Mouse (Mus musculus) limb, embryonic 11.5 days (tissue): ENCODE results near the gene Taco1. TPM values are rescaled to one million over a fixed set of nuclear protein-coding genes. Genes with fewer than 3 reads are reported as not detected.
"Not testable (repeated sequence)": the region's sequence is repeated elsewhere in the genome, so short reads cannot be mapped to it uniquely, and the experiment has no call there.

Source experiments
- ATAC-seq: fragments of 200-750 bp; cut with Nextera tagmentation; 2 replicates; pipeline ENCODE4 v1.8.0; 2017; ENCODE audit warnings: low read depth; ENCODE audit not compliant: insufficient number of reproducible peaks, low FRiP score, low TSS enrichment
- DNase-seq: peaks from one replicate; pipeline ENCODE4 v3.0.0-alpha.2; 2015; ENCODE audit warnings: low spot score
- H3K27ac ChIP-seq: fragments of 300-500 bp; sonication (generic); replicated peaks from 2 replicates; pipeline ENCODE4 v1.5.1; 2014; ENCODE audit warnings: low read depth, mild to moderate bottlenecking, low read length
- H3K27me3 ChIP-seq: fragments of 300-500 bp; sonication (generic); 2 replicates; pipeline ENCODE4 v1.6.1; 2014; ENCODE audit warnings: mild to moderate bottlenecking, low read length, mixed read lengths; ENCODE audit not compliant: control insufficient read depth, insufficient read depth
- H3K36me3 ChIP-seq: fragments of 300-500 bp; sonication (generic); 2 replicates; pipeline ENCODE4 v1.6.1; 2014; ENCODE audit warnings: mild to moderate bottlenecking, low read length, moderate library complexity, mixed read lengths; ENCODE audit not compliant: control insufficient read depth, insufficient read depth
- H3K4me1 ChIP-seq: fragments of 300-500 bp; sonication (generic); 2 replicates; pipeline ENCODE4 v1.6.1; 2014; ENCODE audit warnings: low read length, mixed read lengths; ENCODE audit not compliant: control insufficient read depth, insufficient read depth
- H3K4me2 ChIP-seq: fragments of 300-500 bp; sonication (generic); 2 replicates; pipeline ENCODE4 v1.6.1; 2014; ENCODE audit warnings: low read depth, mild to moderate bottlenecking, moderate library complexity; ENCODE audit not compliant: severe bottlenecking
- H3K4me3 ChIP-seq: fragments of 300-500 bp; sonication (generic); 2 replicates; pipeline ENCODE4 v1.5.1; 2014; ENCODE audit warnings: low read depth, low read length
- H3K9ac ChIP-seq: fragments of 300-500 bp; sonication (generic); 2 replicates; pipeline ENCODE4 v1.6.1; 2014; ENCODE audit warnings: mild to moderate bottlenecking, low read length
- H3K9me3 ChIP-seq: fragments of 300-500 bp; sonication (generic); 2 replicates; pipeline ENCODE4 v1.6.1; 2016; ENCODE audit warnings: low read length; ENCODE audit not compliant: control insufficient read depth
- WGBS: fragments of 180-500 bp; shearing (Covaris S2); extraction: QIAGEN DNeasy Blood & Tissue Kit; methylation state at CpG from one replicate; pipeline ENCODE4 v1.1.7; 2014; 5-methylcytosine and 5-hydroxymethylcytosine counted together
- polyA plus RNA-seq: library from polyadenylated mRNA; unstranded; fragments of >200 nt; fragmentation: Nextera tagmentation; extraction: Ambion mirVana; gene quantifications from 2 replicates; pipeline ENCODE4 v1.2.1, GENCODE M21; 2014

Taco1 gene
- polyA plus RNA-seq = 10.3 and 12.9 TPM in 2 replicates

DNA sequence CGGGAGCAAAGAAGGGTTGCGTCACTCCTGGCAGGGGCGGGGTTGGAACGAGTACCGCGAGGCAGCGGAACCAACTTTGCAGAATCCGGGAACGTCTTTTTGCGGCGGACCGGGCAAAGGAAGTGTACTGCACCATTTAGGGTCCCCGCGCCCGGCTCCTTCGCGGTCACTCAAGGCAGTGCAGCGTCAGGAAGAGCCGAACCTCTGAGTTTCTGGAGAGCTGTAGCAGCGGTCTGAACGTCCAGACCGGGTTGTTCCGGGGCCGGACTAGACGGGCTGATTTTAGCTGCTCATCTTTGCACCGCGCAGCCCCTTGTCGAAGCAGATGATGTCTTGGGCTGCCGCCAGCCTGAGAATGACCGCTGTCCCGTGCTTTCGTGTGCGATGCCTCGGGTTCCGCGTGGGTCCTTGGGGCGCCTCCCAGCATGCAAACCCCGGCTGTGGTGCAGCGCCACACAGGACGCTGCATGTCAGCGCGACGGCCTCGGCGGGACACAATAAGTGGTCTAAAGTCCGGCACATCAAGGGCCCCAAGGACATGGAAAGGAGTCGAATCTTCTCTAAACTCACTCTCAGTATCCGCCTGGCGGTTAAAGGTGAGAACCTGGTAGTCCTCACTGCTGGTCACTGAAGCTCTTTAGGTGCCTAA lies at the start of gene Taco1:
Taco1 (plus strand) TSS at position 139 of the 649 bp plus-strand sequence.
- peak within 1 kb of the TSS; percentile 95 for H3K4me3 ChIP-seq
- no peaks in the 10 kb centered on the region for H3K9me3 ChIP-seq
- peak within 1 kb of the TSS; percentile 84 for H3K4me2 ChIP-seq
- H3K4me1 ChIP-seq = no peaks in the 10 kb centered on the region
- no peaks in the 10 kb centered on the region for H3K27me3 ChIP-seq
- under 1% methylated on average over 49 of the region's 49 CpGs for WGBS
- H3K9ac ChIP-seq = peak within 1 kb of the TSS; percentile 83
- peak; percentile 98 for DNase-seq
- H3K27ac ChIP-seq = peak within 1 kb of the TSS; percentile 72
- H3K36me3 ChIP-seq = no peaks in the 10 kb centered on the region
- ATAC-seq = peak; percentile 91

DNA sequence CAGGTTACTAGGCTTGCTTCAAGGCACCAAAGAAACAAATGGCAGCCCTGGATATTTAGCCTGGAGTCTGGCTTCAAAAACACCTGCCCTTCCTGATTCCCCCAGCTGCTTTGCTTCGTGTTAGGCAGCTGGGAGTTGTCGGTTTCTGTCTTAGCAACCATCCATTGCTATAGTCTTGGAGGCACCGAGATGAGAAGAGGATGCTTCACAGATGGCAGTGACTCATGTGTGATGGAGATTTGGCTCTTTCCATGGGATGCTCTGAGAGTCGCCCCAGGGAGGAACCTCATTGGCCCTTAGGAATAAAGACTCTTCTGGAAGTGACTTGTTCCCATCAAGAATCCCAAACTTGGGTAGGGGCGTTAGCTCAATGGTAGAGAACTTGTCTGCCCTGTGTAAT lies 49.4 kb upstream of the Taco1 start:
- Histone ChIP-seq H3K4me3 (no peak overlapping the region), H3K36me3 (no peaks in the 10 kb centered on the region), H3K9me3 (no peaks in the 10 kb centered on the region), H3K4me2 (no peak overlapping the region), H3K9ac (no peak overlapping the region), H3K27ac (no peak overlapping the region), H3K4me1 (peaks cover 5% of the 10 kb centered on the region), H3K27me3 (peaks cover 20% of the 10 kb centered on the region)
- DNase-seq (no peak), ATAC-seq (no peak)
- WGBS = 81% methylated on average over 5 of the region's 5 CpGs

DNA sequence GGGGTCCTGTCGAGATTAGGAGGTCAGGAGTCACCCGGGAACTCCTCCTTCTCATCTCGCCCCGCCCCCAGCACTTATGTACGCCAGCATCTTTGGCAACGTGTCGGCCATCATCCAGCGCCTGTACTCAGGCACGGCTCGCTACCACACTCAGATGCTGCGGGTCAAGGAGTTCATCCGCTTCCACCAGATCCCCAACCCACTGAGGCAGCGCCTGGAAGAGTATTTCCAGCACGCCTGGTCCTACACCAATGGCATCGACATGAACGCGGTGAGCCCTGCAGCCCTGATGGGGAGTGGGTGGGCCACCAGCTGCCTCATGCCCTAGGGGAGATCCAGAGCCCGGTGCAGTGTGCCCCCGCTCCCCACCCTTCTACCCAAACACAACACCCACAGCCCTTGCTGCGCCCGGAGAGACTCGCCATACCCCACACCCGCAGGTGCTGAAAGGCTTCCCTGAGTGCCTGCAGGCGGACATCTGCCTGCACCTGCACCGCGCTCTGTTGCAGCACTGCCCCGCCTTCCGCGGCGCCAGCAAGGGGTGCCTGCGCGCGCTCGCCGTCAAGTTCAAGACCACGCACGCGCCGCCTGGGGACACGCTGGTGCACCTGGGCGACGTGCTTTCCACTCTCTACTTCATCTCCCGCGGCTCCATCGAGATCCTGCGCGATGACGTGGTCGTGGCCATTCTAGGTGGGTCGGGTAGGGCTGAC lies 45.7 kb upstream of the Taco1 start:
- Histone ChIP-seq H3K4me3 (peak overlapping the region; percentile 20), H3K9me3 (no peaks in the 10 kb centered on the region), H3K9ac (no peak overlapping the region), H3K27ac (no peak overlapping the region), H3K27me3 (peaks cover 22% of the 10 kb centered on the region), H3K36me3 (no peaks in the 10 kb centered on the region), H3K4me2 (peak overlapping the region; percentile 58), H3K4me1 (peaks cover 5% of the 10 kb centered on the region)
- 0 out of 2 replicates have a peak, but pooled peaks have one; percentile 23 for ATAC-seq
- peak; percentile 40 for DNase-seq
- WGBS = under 1% methylated on average over 50 of the region's 50 CpGs

DNA sequence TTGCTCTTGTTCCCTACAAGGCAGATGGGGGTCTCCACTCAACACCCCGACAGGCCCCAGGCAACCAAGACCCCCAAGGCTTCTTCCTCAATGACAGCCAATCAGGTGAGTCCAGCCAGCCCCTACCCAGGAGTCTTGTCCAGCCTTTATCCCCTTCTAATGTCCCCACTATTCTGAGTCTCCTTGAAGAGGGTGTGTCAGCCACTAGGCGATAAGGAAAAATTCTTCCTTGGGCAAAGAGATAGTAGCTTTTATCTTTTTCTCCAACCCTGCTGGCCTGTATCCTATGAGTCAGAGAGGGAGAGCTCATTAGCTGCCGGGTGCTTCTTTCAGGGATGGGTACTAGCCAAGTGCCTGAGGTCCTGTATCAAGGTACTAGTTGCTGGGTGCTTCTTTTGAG lies 40.1 kb upstream of the Taco1 start:
- Histone ChIP-seq H3K27ac (no peak overlapping the region), H3K4me3 (no peak overlapping the region), H3K4me2 (no peak overlapping the region), H3K36me3 (no peaks in the 10 kb centered on the region), H3K27me3 (peaks cover 8% of the 10 kb centered on the region), H3K4me1 (no peaks in the 10 kb centered on the region), H3K9me3 (no peaks in the 10 kb centered on the region), H3K9ac (no peak overlapping the region)
- WGBS = 94% methylated on average over 3 of the region's 3 CpGs
- ATAC-seq (no peak), DNase-seq (no peak)

DNA sequence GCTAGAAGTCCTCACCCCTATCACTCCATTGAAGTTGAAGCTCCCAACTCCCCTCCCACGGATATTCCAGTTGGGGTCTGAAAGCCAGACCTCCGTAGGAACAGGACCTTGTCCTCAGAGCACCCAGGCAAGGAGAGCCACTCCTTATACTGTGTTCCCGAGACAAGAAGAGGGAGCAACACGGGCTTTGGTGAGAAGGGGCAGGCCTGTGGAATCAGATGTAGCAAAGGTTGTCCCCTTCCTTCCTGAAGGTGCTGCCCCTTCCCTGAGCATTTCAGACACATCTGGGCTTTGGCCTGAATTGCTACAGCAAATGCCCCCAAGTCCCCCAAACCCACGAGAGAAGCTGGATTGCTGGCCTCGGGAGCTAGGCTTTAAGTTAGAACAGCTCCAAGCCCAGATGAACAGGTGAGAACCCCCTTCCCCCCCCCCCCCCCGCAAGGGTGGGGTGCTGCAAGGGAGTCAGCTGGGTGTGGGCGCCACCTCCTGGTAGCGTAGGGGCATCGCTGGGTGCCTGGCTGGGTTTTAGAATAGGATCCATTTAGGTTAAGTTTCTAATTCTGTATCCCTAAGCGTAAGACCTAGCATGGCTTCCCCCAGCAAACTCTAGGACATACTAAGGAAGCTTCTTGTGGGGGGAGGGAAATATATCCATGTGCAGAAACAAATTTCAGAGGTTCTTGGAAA lies 39.3 kb upstream of the Taco1 start:
- H3K4me3 ChIP-seq = no peak overlapping the region
- peak; percentile 74 for DNase-seq
- no peaks in the 10 kb centered on the region for H3K4me1 ChIP-seq
- WGBS = 40% methylated on average over 11 of the region's 11 CpGs
- H3K9me3 ChIP-seq = no peaks in the 10 kb centered on the region
- H3K4me2 ChIP-seq = no peak overlapping the region
- no peak overlapping the region for H3K9ac ChIP-seq
- no peak for ATAC-seq
- no peaks in the 10 kb centered on the region for H3K36me3 ChIP-seq
- no peak overlapping the region for H3K27ac ChIP-seq
- 0 out of 2 replicates have a peak, but pooled peaks cover under 1% of the 10 kb centered on the region for H3K27me3 ChIP-seq

DNA sequence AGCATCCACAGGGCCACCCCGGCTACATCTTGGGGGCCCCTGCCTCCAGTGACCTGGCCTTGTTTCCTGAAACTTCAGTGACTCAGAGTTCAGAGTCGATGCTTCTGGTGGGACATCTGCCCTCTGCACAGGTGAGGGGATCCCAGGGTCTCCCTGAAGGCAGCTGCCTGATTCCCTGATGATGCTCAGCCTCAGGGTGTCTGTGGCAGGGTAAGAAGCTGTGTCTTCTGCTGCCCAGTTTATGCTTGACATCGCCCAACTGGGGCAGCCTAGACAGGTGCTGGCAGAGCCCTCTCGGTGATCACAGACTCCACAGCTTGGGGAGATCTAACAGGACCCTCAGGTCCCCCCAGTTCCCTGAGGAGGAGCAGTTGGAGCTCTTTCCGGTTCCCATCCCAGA lies 38.3 kb upstream of the Taco1 start:
- H3K9me3 ChIP-seq = no peaks in the 10 kb centered on the region
- H3K4me1 ChIP-seq = no peaks in the 10 kb centered on the region
- no peaks in the 10 kb centered on the region for H3K36me3 ChIP-seq
- H3K4me3 ChIP-seq = no peak overlapping the region
- no peak overlapping the region for H3K4me2 ChIP-seq
- 96% methylated on average over 5 of the region's 5 CpGs for WGBS
- no peaks in the 10 kb centered on the region for H3K27me3 ChIP-seq
- ATAC-seq (peak; percentile 44; the same call in 1 of the 2 replicates), DNase-seq (no peak)
- H3K9ac ChIP-seq = no peak overlapping the region
- H3K27ac ChIP-seq = no peak overlapping the region

DNA sequence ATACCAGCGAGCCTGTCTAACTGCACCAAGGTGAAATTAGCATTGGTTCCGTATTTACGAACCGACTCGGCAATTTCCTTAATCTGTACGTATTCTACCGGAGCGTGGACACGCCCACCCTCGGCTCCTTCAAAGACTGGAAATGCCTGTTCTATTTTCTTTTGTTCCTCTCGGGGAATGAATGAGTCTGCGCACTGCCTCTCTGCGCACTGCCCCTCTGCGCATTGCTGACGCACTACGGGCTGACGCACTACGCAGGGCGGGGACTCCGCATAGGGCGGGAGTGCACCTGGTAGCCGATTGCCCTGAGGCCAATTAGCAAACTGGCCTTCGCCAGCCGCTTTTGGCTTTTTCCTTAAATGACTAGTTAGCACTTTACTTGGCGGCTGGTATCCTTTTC lies 33.8 kb upstream of the Taco1 start:
- WGBS = 50% methylated on average over 7 of the region's 25 CpGs
- H3K4me3 ChIP-seq = peak overlapping the region; percentile 23
- not testable (repeated sequence) for DNase-seq, H3K4me2 ChIP-seq, H3K9ac ChIP-seq, H3K27ac ChIP-seq, ATAC-seq, H3K27me3 ChIP-seq, H3K9me3 ChIP-seq, H3K36me3 ChIP-seq, H3K4me1 ChIP-seq

DNA sequence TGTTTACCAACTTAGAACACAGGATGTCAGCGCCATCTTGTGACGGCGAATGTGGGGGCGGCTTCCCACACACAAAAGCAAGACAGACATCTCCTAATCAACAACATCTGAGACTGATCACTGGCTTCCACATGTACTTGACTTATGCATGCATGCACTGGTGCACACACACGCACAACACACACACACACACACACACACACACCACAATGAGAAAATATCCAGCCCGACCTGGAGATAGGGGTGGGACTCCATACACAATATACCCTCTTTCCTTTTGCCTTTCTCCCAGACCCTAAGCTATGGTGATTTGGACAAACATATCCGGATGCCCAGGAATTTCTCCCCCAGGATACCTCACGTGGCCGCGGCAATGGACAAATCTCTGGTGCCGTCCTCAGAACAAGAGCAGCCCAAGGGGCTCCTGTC lies 32.4 kb upstream of the Taco1 start:
- H3K27me3 ChIP-seq = no peaks in the 10 kb centered on the region
- DNase-seq = peak; percentile 59
- ATAC-seq = peak; percentile 63
- peak overlapping the region; percentile 28; the same call in 1 of the 2 replicates for H3K9ac ChIP-seq
- peak overlapping the region; percentile 22 for H3K4me2 ChIP-seq
- WGBS = 35% methylated on average over 11 of the region's 11 CpGs
- H3K36me3 ChIP-seq = no peaks in the 10 kb centered on the region
- peaks cover 3% of the 10 kb centered on the region; the same call in 1 of the 2 replicates for H3K4me1 ChIP-seq
- no peaks in the 10 kb centered on the region for H3K9me3 ChIP-seq
- no peak overlapping the region for H3K4me3 ChIP-seq
- peak overlapping the region; percentile 66 for H3K27ac ChIP-seq
